Comparison of ENCODE assay signal across 13 mouse cellular contexts in genomic region chr11:80067558-80067957, GRCm38 (mm10). TPM values are rescaled to one million over a fixed set of nuclear protein-coding genes. Genes with fewer than 3 reads are reported as not detected.
A peak's percentile ranks its signal among the peaks of the same experiment; 100 is the strongest.
DNase-seq lines count a peak whose midpoint lies in the region; ATAC-seq lines count a peak whose summit lies in the region.
"Had no signal": no experiment of that assay in that cellular context is flagged by ENCODE, and none has a peak within 500 bp of the region (broad histone marks: within the 10 kb centered on the region; RNA-seq: fewer than 3 reads in every experiment).

No protein-coding gene starts in this region.

- no peaks in the 10 kb centered on the region for H3K27me3 ChIP-seq in intestine, embryonic 16.5 days (replicated peaks; ENCODE audit: control insufficient read depth, insufficient read depth, low read length)
- H3K27me3 ChIP-seq: embryonic facial prominence, embryonic 13.5 days; lung, embryonic 15.5 days had no signal

- H3K9me3 ChIP-seq in intestine, embryonic 16.5 days (ENCODE audit: control insufficient read depth, low read length), result no peaks in the 10 kb centered on the region
- H3K9me3 ChIP-seq: embryonic facial prominence, embryonic 13.5 days; lung, embryonic 15.5 days had no signal

- ATAC-seq in common myeloid progenitor, adult 5-6 weeks (replicated peaks; ENCODE audit: low read depth, poor library complexity, severe bottlenecking), result peak; percentile 77
- peak; percentile 81 for ATAC-seq in megakaryocyte progenitor cell, adult 5-6 weeks (replicated peaks; ENCODE audit: poor library complexity)
- ATAC-seq in intestine, embryonic 16.5 days, result no peak

- 76% methylated on average over 5 of the region's 5 CpGs for WGBS in intestine, embryonic 16.5 days

- H3K4me2 ChIP-seq in intestine, embryonic 16.5 days (ENCODE audit: low read depth, low read length), result no peak overlapping the region
- H3K4me2 ChIP-seq: embryonic facial prominence, embryonic 13.5 days; heart, embryonic 11.5 days; lung, embryonic 15.5 days had no signal

- peak; percentile 44 for DNase-seq in lung, postnatal 36 days
- no peak for DNase-seq in lung, adult 18-20 months
- DNase-seq in retina, postnatal 1 day, result no peak
- DNase-seq in left cerebral cortex, postnatal 14 days (ENCODE audit: low spot score in 2 of 2), result no peak
- DNase-seq: adrenal gland, postnatal 25 days; cerebellum, adult 2 months had no signal

- H3K27ac ChIP-seq in intestine, embryonic 16.5 days (ENCODE audit: low read length), result no peak overlapping the region
- H3K27ac ChIP-seq: embryonic facial prominence, embryonic 13.5 days; lung, embryonic 15.5 days had no signal

- H3K9ac ChIP-seq in intestine, embryonic 16.5 days (ENCODE audit: low read depth, low read length), result no peak overlapping the region
- H3K9ac ChIP-seq: embryonic facial prominence, embryonic 13.5 days; lung, embryonic 15.5 days had no signal

- no peak overlapping the region for H3K4me3 ChIP-seq in intestine, embryonic 16.5 days (ENCODE audit: low read length)
- H3K4me3 ChIP-seq: embryonic facial prominence, embryonic 13.5 days; lung, embryonic 15.5 days; myocyte had no signal

- H3K36me3 ChIP-seq in intestine, embryonic 16.5 days (ENCODE audit: control insufficient read depth, insufficient read depth, low read length), result no peaks in the 10 kb centered on the region

- intact Hi-C loops in left cerebral cortex, postnatal 14 days (cut with DNase I), result no loop called here

- no peaks in the 10 kb centered on the region for H3K4me1 ChIP-seq in intestine, embryonic 16.5 days (ENCODE audit: control insufficient read depth, insufficient read depth, low read length)
- H3K4me1 ChIP-seq: embryonic facial prominence, embryonic 13.5 days; lung, embryonic 15.5 days had no signal

RNA-seq across cellular contexts. Expression of gene Crlf3, which starts 13.2 kb away (rescaled TPM):
- 89.2 and 106 TPM in 2 replicates for total RNA-seq in common myeloid progenitor, adult 5-6 weeks (2017)
- 65.2 and 69.4 TPM in 2 replicates for total RNA-seq in megakaryocyte progenitor cell, adult 5-6 weeks (2015)
- 87.4 and 95.7 TPM in 2 replicates for total RNA-seq in megakaryocyte progenitor cell, adult 5-6 weeks (2017)
- 10 to 100 TPM; 13.6 to 14.1 TPM for total RNA-seq in left cerebral cortex, postnatal 14 days (2021)
- 21.8 and 22.9 TPM in 2 replicates for polyA plus RNA-seq in intestine, embryonic 16.5 days (2015; fragmentation: Nextera tagmentation; extraction: Ambion mirVana)

RNA-seq across cellular contexts. Expression of gene Atad5, which starts 21.6 kb away (rescaled TPM):
- total RNA-seq in common myeloid progenitor, adult 5-6 weeks (2017), result 47.1 and 54.9 TPM in 2 replicates
- total RNA-seq in megakaryocyte progenitor cell, adult 5-6 weeks (2015), result 37.0 and 42.8 TPM in 2 replicates
- total RNA-seq in megakaryocyte progenitor cell, adult 5-6 weeks (2017), result 28.2 and 42.1 TPM in 2 replicates
- total RNA-seq in left cerebral cortex, postnatal 14 days (2021), result 1 to 10 TPM; 3.0 to 3.9 TPM
- 4.7 and 5.6 TPM in 2 replicates for polyA plus RNA-seq in intestine, embryonic 16.5 days (2015; fragmentation: Nextera tagmentation; extraction: Ambion mirVana)
